Mouse (Mus musculus): Measurements from ENCODE around the gene Vmn1r31.

The Vmn1r31 gene

GRCm38 (mm10) chr6:58475230-58475629, at the start of gene Vmn1r31:
Gene Vmn1r31, minus strand, starts transcription at chr6:58475330.
- DNase-seq (ENCODE audit: low spot score) = no peak

GRCm38 (mm10) chr6:58443285-58443684, 31.8 kb downstream of the Vmn1r31 start, which contains the start of gene Vmn1r30:
Gene Vmn1r30, minus strand, starts transcription at chr6:58443385.
- no peak for DNase-seq (ENCODE audit: low spot score)

All from ovary, postnatal 14 days (tissue).